Mouse (Mus musculus) embryonic facial prominence, embryonic 15.5 days (tissue): Measurements from ENCODE around the gene Glyatl3. TPM values are rescaled to one million over a fixed set of nuclear protein-coding genes. Genes with fewer than 3 reads are reported as not detected.

ENCODE experiments used
- polyA plus RNA-seq: library from polyadenylated mRNA; unstranded; fragments of >200 nt; fragmentation: Nextera tagmentation; extraction: Ambion mirVana; gene quantifications from 2 replicates; pipeline ENCODE4 v1.2.1, GENCODE M21; 2015

Gene Glyatl3
- polyA plus RNA-seq, 1 experiment from 2014 or later, result 1.7 TPM

Other genes with a start within 250 kb of the Glyatl3 start
- not detected in 2 replicates for gene Esp1, start 187.2 kb downstream of the Glyatl3 start, polyA plus RNA-seq
- gene Crisp2, start 107.3 kb downstream of the Glyatl3 start, polyA plus RNA-seq, result 0.12 TPM in 1 of 2 replicates, not detected in the other
- gene Rhag, start 103.2 kb downstream of the Glyatl3 start, polyA plus RNA-seq, result 0.13 and 0.35 TPM in 2 replicates
- gene 9130008F23Rik, start 33.8 kb downstream of the Glyatl3 start, polyA plus RNA-seq, result 2.0 and 2.2 TPM in 2 replicates
- gene Mut, start 20.3 kb upstream of the Glyatl3 start, polyA plus RNA-seq, result 31.8 and 32.2 TPM in 2 replicates
- 19.5 and 21.0 TPM in 2 replicates for gene Cenpq, start 20.7 kb upstream of the Glyatl3 start, polyA plus RNA-seq